Mouse (Mus musculus): Measurements from ENCODE around the gene Fbxl14.
A peak's percentile ranks its signal among the peaks of the same experiment; 100 is the strongest.

The Fbxl14 gene

DNA sequence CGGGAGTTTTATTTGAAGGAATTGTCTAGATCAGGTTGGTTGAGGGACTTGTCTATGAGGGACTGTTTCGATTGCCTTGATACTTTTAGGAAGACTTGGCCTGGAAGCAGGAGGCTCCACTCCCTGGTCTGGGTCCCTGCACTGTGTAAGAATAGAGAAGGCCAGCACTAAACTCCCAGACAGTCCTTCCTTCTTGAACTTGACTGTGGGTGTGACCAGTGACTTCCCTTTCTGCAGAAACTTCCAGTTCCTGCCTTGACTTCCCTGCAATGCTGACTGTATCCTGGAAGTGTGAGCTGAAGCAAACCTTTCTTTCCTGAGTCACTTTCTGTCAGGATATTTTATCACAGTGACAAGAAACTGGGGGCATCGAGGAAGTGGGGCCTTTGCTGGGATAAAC is 8.7 kb upstream of the Fbxl14 start:
- no peak for DNase-seq (ENCODE audit: inconsistent ontology term)

DNA sequence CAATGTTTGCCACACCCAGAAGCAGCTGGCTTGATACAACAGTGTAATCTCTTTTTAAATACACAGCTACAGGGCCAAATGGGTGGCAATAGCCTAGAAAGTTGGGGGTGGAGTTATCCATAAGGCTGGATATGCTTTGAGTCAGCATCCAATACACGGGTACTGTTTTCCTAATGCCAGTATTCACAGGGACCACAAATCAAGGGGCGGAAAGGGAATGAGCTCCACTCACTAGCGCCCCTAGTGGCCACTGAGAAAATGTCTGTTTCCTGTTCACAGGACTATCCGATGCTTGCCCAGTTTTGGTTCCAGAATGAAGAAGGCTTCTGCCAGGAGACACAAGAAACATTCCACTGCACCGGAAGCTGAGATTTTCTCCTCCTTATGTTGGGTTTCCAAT is 7.3 kb upstream of the Fbxl14 start:
- DNase-seq (ENCODE audit: inconsistent ontology term) = no peak

- DNase-seq (ENCODE audit: inconsistent ontology term) = no peak
Measured at GRCm38 (mm10) chr6:119472705-119473104, 6.8 kb upstream of the Fbxl14 start.

- no peak for DNase-seq (ENCODE audit: inconsistent ontology term)
Measured at GRCm38 (mm10) chr6:119473446-119473845, 6.0 kb upstream of the Fbxl14 start.

DNA sequence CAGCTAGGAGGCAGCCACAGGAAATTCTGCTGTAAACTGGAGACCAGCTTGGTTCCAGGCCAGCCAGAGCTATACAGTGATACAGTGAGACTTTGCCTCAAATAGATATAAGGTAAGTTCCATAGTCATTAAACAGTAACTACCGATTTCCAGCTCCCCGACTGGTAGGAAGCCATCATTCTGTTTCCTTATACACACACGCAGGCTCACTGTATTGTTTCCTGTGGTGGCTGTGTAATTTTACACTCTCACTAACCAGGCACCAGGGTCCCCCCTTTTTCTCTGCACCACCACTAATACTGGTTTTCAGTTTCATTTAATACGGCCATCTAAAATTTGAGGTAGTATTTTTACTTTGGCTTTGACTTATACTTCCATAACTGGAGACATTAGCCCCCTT is 5.5 kb upstream of the Fbxl14 start:
- no peak for DNase-seq (ENCODE audit: inconsistent ontology term)

DNA sequence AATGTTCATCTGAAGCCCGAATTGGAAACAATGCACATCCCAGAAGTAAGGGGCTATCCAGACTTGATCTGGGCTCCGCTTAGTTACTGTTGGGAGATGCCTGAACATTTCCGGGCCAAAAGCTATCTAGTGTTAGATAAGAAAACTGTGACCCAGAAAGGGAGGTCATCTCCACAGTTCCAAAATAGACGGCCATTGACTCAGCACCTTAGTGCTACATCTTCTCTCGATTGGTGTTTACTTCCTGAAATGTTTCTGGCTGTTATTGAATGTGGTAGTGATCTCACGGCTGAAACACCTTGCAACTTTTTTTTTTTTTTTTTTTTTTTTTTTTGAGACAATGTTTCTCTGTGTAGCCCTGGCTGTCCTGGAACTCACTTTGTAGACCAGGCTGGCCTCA is 3.5 kb upstream of the Fbxl14 start:
- no peak for DNase-seq (ENCODE audit: inconsistent ontology term)

DNA sequence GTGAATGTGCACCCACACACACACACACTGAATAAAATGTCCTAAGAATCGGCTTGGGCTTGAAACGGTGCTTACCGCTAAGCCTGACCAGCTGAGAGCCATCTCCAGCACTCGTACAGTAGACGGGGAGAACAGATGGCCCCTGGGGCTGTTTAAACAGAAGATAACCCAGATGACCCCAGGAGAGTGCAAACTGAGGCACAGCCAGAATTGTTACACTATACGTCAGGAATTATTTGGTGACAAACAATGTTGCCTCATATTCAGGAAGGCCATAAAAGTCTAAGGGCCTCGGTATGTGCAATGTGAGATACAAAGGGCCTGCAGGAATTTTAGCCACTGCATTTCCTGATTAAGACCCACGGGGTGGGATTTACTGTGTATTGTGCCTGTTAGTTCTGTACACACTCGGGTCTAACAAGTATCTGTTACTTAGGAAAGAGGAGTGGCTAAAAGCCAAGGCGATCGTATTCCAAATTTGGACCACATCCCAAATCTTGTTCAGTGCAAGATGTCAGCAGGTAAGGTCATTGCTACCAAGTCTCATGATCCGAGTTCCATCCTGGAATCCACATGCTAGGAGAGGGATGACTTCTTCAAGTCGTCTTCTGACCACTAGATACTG is 1.7 kb upstream of the Fbxl14 start:
- DNase-seq (ENCODE audit: inconsistent ontology term) = peak; percentile 31

DNA sequence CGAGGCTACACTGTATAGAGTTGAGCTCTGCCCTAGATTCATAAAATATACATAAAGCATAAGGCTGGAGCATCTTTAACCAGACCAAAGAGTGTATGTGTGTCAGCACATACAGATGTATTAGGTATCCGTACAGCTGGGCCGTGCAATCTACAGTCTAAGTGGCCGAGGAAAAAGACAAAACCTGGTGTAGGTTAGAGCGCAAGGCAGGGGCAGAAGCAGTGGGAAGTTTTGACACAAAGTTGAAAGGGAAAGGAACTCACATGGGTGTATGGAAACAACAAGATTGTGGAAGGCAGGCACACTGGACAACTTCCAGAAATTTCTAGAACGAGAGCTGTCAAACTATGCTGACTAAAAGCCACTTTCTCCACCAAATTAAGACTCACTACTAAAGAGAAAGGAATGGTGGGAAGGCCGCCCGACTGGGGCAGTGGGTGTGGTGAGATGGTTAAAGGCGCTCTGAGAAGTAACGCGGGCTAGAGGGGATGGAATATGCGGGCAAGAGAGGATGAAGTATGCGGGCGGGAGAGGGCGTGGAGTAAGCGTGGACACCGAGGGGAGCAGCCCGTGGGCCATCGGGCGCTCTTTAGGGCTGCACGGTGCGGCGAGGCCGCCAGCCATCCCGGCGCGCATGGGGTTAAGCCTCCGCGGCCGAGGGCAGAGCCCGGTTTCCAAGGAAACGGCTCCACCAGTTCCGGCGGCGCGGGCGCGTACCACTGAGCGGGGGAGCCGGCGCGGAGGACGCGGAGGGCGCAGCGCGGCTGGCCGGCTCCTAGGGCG is 717 bp upstream of the Fbxl14 start:
- DNase-seq (ENCODE audit: inconsistent ontology term) = peak; percentile 92

DNA sequence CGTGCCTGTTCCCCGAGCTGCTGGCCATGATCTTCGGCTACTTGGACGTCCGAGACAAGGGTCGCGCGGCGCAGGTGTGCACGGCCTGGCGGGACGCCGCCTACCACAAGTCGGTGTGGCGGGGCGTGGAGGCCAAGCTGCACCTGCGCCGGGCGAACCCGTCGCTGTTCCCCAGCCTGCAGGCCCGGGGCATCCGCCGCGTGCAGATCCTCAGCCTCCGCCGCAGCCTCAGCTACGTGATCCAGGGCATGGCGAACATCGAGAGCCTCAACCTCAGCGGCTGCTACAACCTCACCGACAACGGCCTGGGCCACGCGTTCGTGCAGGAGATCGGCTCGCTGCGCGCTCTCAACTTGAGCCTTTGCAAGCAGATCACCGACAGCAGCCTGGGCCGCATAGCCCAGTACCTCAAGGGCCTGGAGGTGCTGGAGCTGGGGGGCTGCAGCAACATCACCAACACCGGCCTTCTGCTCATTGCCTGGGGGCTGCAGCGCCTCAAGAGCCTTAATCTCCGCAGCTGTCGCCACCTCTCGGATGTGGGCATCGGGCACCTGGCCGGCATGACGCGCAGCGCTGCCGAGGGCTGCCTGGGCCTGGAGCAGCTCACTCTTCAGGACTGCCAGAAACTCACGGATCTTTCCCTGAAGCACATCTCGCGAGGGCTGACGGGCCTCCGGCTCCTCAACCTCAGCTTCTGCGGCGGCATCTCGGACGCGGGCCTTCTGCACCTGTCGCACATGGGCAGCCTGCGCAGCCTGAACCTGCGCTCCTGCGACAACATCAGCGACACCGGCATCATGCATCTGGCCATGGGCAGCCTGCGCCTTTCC is 623 bp downstream of the Fbxl14 start:
- DNase-seq (ENCODE audit: inconsistent ontology term) = peak; percentile 73

DNA sequence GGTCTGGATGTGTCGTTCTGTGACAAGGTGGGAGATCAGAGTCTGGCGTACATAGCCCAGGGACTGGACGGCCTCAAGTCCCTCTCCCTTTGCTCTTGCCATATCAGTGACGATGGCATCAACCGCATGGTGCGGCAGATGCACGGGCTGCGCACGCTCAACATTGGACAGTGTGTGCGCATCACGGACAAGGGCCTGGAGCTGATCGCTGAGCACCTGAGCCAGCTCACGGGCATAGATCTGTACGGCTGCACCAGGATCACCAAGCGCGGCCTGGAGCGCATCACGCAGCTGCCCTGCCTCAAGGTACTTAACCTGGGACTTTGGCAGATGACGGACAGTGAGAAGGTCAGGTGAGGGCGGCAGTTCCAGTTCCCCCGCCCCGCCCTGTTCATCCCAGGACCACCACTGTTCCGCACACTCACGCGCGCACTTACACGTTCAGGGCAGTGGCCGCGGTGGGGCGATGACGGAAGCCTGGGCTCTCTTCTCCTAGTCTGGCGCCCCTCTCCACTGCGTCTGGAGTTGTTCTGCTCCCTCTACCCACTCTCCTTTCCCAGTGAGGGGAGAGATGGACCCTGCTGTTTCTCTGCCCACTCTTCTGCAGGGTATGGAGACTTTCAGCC is 1.4 kb downstream of the Fbxl14 start:
- peak; percentile 66 for DNase-seq (ENCODE audit: inconsistent ontology term)

GRCm38 (mm10) chr6:119481741-119482390 is 2.4 kb downstream of the Fbxl14 start:
- DNase-seq (ENCODE audit: inconsistent ontology term) = peak; percentile 45

GRCm38 (mm10) chr6:119482958-119483600 is 3.6 kb downstream of the Fbxl14 start:
- DNase-seq (ENCODE audit: inconsistent ontology term) = peak; percentile 82

DNA sequence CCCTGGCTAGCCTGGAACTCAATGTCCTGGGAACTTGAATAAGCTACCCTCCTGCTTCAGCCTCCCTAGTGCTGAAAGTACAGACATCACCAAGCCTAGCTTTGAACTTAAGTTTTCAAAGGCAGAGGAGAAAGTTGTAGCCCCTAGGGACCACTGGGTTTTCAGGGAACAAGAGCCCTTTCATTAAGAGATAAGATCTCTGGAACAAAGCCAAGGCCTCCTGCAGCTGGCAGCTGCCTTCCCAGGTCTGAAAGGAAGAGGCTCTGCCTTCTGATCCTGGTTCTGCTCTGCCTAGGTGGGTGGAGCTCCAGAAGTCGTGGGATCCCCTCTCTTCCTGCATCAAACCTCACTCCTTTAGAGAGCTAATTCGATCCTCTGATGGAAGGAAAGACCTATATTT is 6.0 kb downstream of the Fbxl14 start:
- DNase-seq (ENCODE audit: inconsistent ontology term) = no peak

DNA sequence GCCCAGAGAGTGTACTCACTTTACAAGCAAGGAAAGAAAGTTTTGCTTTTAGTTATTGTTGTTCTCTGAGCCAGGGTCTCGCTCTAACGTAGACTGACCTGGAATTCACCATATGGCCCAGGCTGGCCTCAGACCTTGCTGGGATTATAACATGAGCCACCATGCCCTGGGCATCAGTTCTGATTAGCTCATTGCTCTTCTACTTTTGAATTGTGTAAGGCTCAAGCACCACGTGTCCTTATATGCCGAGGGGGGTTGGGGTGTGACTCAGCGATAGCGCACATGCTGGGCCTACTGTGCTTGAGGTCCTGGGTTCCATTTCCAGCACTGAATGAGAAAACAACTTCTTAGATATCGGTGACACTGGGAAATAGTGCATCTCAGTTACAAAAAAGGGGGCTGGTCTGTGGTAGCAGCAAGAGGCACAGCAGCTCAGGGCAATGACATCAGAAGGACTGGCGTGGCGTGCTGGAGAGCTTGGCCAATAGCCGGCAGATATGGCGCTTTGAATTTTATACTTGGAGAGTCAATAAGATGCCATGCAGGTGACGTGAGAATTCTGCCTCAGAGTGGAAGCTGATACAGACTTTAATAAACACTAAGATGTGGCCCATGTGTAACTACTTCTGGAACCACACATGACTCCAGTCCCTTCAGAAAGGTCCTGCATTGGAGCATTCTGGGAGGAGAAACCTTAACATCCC is 7.1 kb downstream of the Fbxl14 start:
- no peak for DNase-seq (ENCODE audit: inconsistent ontology term)

DNA sequence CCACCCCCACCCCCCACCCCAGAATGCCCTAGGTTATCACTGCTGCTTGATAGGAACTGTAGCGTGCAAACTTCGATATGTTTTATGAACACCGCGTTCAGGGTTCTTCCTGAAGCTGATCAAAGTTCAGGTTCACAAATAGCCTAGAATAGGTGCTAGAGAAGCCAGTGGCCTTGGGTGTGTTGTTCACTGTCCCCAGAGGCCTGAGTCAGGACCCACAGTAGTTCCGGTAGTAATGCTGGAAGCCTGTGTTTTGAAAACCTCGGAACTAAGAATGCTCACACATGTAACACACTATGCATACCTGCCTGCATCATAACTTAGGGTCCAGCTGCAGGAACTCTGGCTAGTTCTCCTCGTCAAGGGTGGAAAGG is 7.6 kb downstream of the Fbxl14 start:
- DNase-seq (ENCODE audit: inconsistent ontology term) = no peak

- DNase-seq (ENCODE audit: inconsistent ontology term) = no peak
Measured at GRCm38 (mm10) chr6:119487619-119488018, 8.2 kb downstream of the Fbxl14 start.

GRCm38 (mm10) chr6:119489765-119490164 is 10.3 kb downstream of the Fbxl14 start:
- DNase-seq (ENCODE audit: inconsistent ontology term) = peak; percentile 65

- peak; percentile 60 for DNase-seq (ENCODE audit: inconsistent ontology term)
Measured at GRCm38 (mm10) chr6:119490549-119490948, 11.1 kb downstream of the Fbxl14 start.

DNA sequence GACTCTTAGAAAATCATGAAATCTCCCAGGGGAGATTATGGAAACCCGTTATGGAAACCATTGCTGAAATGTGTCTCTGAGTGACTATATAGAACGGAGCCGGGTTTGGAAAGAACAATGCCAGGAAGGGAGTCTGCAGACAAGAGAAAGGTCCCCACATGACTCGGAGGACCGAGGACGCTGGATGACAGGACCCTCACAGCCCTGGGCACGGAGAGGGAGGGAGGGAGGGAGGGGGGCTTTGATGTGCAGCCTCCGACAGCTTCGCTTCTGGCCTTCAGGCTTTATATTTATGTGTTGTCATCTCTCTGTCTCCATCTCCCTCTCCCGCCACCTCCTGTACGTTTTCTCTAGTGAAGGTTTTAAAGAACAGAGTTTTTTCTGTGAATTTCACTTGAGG is 11.5 kb downstream of the Fbxl14 start:
- DNase-seq (ENCODE audit: inconsistent ontology term) = no peak

- no peak for DNase-seq (ENCODE audit: inconsistent ontology term)
Measured at GRCm38 (mm10) chr6:119491997-119492629, 12.6 kb downstream of the Fbxl14 start.

All from Muller cell, postnatal 12 days (primary cell).